Mouse (Mus musculus) kidney, adult 2 months (tissue): ENCODE measurements around the gene Syt6. TPM values are rescaled to one million over a fixed set of nuclear protein-coding genes. Genes with fewer than 3 reads are reported as not detected.
A peak's percentile ranks its signal among the peaks of the same experiment; 100 is the strongest.

ENCODE experiments used
- DNase-seq: peaks from one replicate; pipeline ENCODE4 v3.0.0; 2021
- H3K27ac ChIP-seq: fragments of 200-500 bp; 2 replicates; pipeline ENCODE4 v1.5.1; 2012; ENCODE audit warnings: low read depth, low read length, control low read depth, inconsistent platforms; ENCODE audit not compliant: insufficient read depth
- H3K27me3 ChIP-seq: fragments of 200-500 bp; replicated peaks from 2 replicates; pipeline ENCODE4 v1.6.1; 2012; ENCODE audit warnings: mild to moderate bottlenecking, moderate library complexity, low read length, inconsistent platforms; ENCODE audit not compliant: control insufficient read depth, insufficient read depth
- H3K36me3 ChIP-seq: fragments of 200-500 bp; 2 replicates; pipeline ENCODE4 v1.6.1; 2012; ENCODE audit warnings: mild to moderate bottlenecking, moderate library complexity, low read length, inconsistent platforms; ENCODE audit not compliant: control insufficient read depth, insufficient read depth
- H3K4me1 ChIP-seq: fragments of 200-500 bp; 2 replicates; pipeline ENCODE4 v1.6.1; 2011; ENCODE audit warnings: low read length; ENCODE audit not compliant: control insufficient read depth, insufficient read depth
- H3K4me3 ChIP-seq: fragments of 200-500 bp; 2 replicates; pipeline ENCODE4 v1.5.1; 2011; ENCODE audit warnings: mild to moderate bottlenecking, low read depth, low read length, control low read depth; ENCODE audit not compliant: insufficient read depth
- CTCF ChIP-seq: fragments of 200-500 bp; conservative IDR thresholded peaks from 2 replicates; pipeline ENCODE4 v1.5.1; 2011; ENCODE audit warnings: low read depth, mild to moderate bottlenecking, control low read depth, low read length, moderate library complexity, mixed read lengths; ENCODE audit not compliant: insufficient read depth, insufficient read length
- POLR2A ChIP-seq: fragments of 200-500 bp; IDR thresholded peaks from one replicate; pipeline ENCODE4 v1.6.1; 2011; ENCODE audit warnings: low read depth, low read length, control low read depth
- WGBS: fragments of 180-500 bp; shearing (Covaris S2); methylation state at CpG from one replicate; pipeline ENCODE4 v1.1.7; 2018; 5-methylcytosine and 5-hydroxymethylcytosine counted together
- polyA plus RNA-seq: library from polyadenylated mRNA; depleted of rRNA; stranded (reverse); fragments of >200 nt; gene quantifications from 2 replicates; pipeline ENCODE4 v1.2.3, GENCODE M21; 2012; rRNA removed

Gene Syt6
- not detected in 2 replicates for polyA plus RNA-seq

DNA sequence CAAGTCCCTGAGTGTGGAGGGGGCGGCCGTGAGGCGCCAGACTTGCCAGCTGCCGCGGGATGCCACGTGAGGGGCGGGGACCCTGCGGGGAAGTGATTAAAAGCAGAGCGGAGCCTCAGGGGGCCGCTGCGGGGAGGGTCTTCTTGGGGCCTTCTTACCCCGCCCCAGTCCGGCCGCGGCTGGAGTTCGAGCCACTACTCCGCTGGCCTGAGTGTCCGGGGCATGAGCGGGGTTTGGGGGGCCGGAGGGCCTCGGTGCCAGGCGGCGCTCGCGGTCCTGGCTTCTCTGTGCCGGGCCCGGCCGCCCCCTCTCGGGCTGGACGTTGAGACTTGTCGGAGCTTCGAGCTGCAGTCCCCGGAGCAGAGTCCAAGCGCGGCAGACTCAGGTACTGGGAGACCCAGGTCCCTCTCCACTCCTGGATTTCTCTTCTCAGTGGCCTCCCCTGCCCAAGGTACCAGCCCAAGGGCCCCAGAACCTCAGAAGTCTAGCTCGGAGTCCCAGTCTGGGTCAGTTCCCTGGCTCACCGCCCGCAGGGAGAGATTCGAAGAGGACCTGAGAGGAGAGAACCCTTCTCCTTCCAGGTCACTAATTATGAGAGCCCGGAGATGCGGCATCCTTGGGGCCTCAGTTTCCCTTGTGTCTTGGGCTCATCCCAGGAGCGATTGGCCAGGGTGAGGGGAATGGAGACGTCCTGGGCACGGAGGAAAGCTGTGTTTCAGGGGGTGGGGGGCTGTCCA, at the start of gene Syt6:
Syt6 (plus strand) TSS at position 76 of the 737 bp plus-strand sequence.
- H3K27me3 ChIP-seq = peaks cover 7% of the 10 kb centered on the region
- H3K4me1 ChIP-seq = no peaks in the 10 kb centered on the region
- DNase-seq = no peak
- H3K36me3 ChIP-seq = no peaks in the 10 kb centered on the region
- H3K27ac ChIP-seq = no peak within 1 kb of the TSS
- H3K4me3 ChIP-seq = peak within 1 kb of the TSS; percentile 19; the same call in 1 of the 2 replicates
- no peak for TF ChIP-seq CTCF
- TF ChIP-seq POLR2A = no peak
- 2% methylated on average over 44 of the region's 44 CpGs for WGBS

GRCm38 (mm10) chr3:103526201-103526704, 48.8 kb upstream of the Syt6 start:
- DNase-seq = no peak
- TF ChIP-seq CTCF = no peak
- TF ChIP-seq POLR2A = no peak
- no peaks in the 10 kb centered on the region for H3K27me3 ChIP-seq
- no peak overlapping the region for H3K4me3 ChIP-seq
- WGBS = 73% methylated on average over 4 of the region's 4 CpGs
- H3K36me3 ChIP-seq = no peaks in the 10 kb centered on the region
- H3K4me1 ChIP-seq = no peaks in the 10 kb centered on the region
- H3K27ac ChIP-seq = no peak overlapping the region

- TF ChIP-seq POLR2A = no peak
- TF ChIP-seq CTCF = no peak
- Histone ChIP-seq H3K36me3 (no peaks in the 10 kb centered on the region), H3K27ac (no peak overlapping the region), H3K27me3 (no peaks in the 10 kb centered on the region), H3K4me3 (no peak overlapping the region), H3K4me1 (no peaks in the 10 kb centered on the region)
- no peak for DNase-seq
- 31% methylated on average over 2 of the region's 2 CpGs for WGBS
Measured at GRCm38 (mm10) chr3:103526864-103527263, 48.2 kb upstream of the Syt6 start.

GRCm38 (mm10) chr3:103534036-103534435, 41.0 kb upstream of the Syt6 start:
- Histone ChIP-seq H3K4me3 (no peak overlapping the region), H3K27me3 (no peaks in the 10 kb centered on the region), H3K4me1 (no peaks in the 10 kb centered on the region), H3K36me3 (no peaks in the 10 kb centered on the region), H3K27ac (no peak overlapping the region)
- TF ChIP-seq CTCF (no peak), POLR2A (no peak)
- DNase-seq = no peak
- 92% methylated on average over 9 of the region's 9 CpGs for WGBS

- no peak overlapping the region for H3K4me3 ChIP-seq
- no peaks in the 10 kb centered on the region for H3K27me3 ChIP-seq
- DNase-seq = no peak
- no peaks in the 10 kb centered on the region for H3K4me1 ChIP-seq
- no peak for TF ChIP-seq POLR2A
- TF ChIP-seq CTCF = no peak
- 47% methylated on average over 5 of the region's 5 CpGs for WGBS
- no peak overlapping the region for H3K27ac ChIP-seq
- no peaks in the 10 kb centered on the region for H3K36me3 ChIP-seq
Measured at GRCm38 (mm10) chr3:103535207-103535606, 39.8 kb upstream of the Syt6 start.

DNA sequence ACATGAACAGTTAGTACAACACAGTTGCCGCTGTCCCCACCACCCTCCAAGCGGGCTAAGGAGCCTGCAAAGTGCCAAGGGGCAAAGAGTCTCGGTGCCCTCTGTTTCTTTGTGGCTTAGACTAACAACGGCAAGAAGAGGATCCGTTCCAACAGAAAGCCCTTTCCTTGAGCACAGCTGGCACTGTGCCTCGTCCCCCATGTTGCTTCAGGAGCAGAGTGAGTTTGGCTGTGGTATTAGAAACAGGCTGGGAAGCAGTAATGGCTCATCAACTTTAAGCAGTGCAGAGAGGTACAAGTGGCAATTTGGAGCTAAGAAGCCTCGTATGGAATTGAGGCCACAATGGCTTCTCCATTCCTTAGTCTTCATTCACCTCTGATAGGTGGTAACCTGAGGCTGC, 35.9 kb upstream of the Syt6 start:
- no peaks in the 10 kb centered on the region for H3K4me1 ChIP-seq
- H3K36me3 ChIP-seq = no peaks in the 10 kb centered on the region
- H3K27ac ChIP-seq = no peak overlapping the region
- no peaks in the 10 kb centered on the region for H3K27me3 ChIP-seq
- H3K4me3 ChIP-seq = no peak overlapping the region
- TF ChIP-seq CTCF (no peak), POLR2A (no peak)
- WGBS = 24% methylated on average over 7 of the region's 7 CpGs
- no peak for DNase-seq

DNA sequence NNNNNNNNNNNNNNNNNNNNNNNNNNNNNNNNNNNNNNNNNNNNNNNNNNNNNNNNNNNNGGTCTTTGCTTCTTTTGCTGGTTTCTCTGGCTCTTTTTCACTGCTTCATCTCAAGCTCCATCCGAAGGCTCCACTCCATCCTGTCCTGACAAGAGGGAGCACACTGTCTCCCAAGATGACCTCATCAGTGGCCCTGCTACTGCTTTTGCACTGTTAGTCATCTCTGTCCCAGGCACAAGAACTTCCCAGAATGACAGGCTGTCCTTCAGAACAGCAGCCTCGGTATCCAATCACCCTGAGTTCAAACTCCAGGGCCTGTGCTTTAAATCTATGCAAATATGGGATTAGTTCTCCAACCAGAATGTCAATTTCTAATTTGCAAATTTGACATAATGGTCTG, 28.9 kb upstream of the Syt6 start:
- no peak overlapping the region for H3K4me3 ChIP-seq
- TF ChIP-seq POLR2A = no peak
- TF ChIP-seq CTCF = no peak
- 50% methylated on average over 2 of the region's 2 CpGs for WGBS
- H3K4me1 ChIP-seq = no peaks in the 10 kb centered on the region
- H3K27me3 ChIP-seq = no peaks in the 10 kb centered on the region
- no peak overlapping the region for H3K27ac ChIP-seq
- no peak for DNase-seq
- H3K36me3 ChIP-seq = no peaks in the 10 kb centered on the region
